Mouse (Mus musculus): ENCODE data around the gene Ssr1. TPM values are rescaled to one million over a fixed set of nuclear protein-coding genes. Genes with fewer than 3 reads are reported as not detected.

Ssr1 gene
- polyA plus RNA-seq, 1 experiment from 2014 or later: 85.8 TPM

- Histone ChIP-seq H3K27me3 (ENCODE audit: control insufficient read depth, insufficient read depth, low read length) (no peaks in the 10 kb centered on the region), H3K36me3 (ENCODE audit: control insufficient read depth, insufficient read depth, low read length) (no peaks in the 10 kb centered on the region), H3K4me1 (replicated peaks; ENCODE audit: control insufficient read depth, insufficient read depth) (no peaks in the 10 kb centered on the region), H3K4me3 (ENCODE audit: low read depth, low read length) (no peak overlapping the region), H3K4me2 (replicated peaks; ENCODE audit: low read depth) (no peak overlapping the region), H3K9me3 (ENCODE audit: control insufficient read depth, low read length) (no peaks in the 10 kb centered on the region), H3K27ac (replicated peaks) (no peak overlapping the region), H3K9ac (ENCODE audit: low read length) (no peak overlapping the region)
- peak; percentile 46 for DNase-seq (ENCODE audit: low spot score)
- ATAC-seq (ENCODE audit: low FRiP score, low TSS enrichment): peak; percentile 41; the same call in 1 of the 2 replicates
- WGBS: 34% methylated on average over 12 of the region's 12 CpGs
- TF ChIP-seq EP300 (optimal IDR thresholded peaks at IDR 0.05): no peak
- peak; percentile 16; the same call in 1 of the 2 replicates for TF ChIP-seq CTCF (IDR thresholded peaks at IDR 0.05; ENCODE audit: low read depth)
These were observed 27.0 kb downstream of the Ssr1 start for GRCm38 (mm10) chr13:37967052-37967437.

GRCm38 (mm10) chr13:37966256-37967051, 27.6 kb downstream of the Ssr1 start:
- no peaks in the 10 kb centered on the region for H3K27me3 ChIP-seq (ENCODE audit: control insufficient read depth, insufficient read depth, low read length)
- H3K9me3 ChIP-seq (ENCODE audit: control insufficient read depth, low read length): no peaks in the 10 kb centered on the region
- no peak overlapping the region for H3K27ac ChIP-seq (replicated peaks)
- no peak for DNase-seq (ENCODE audit: low spot score)
- H3K4me3 ChIP-seq (ENCODE audit: low read depth, low read length): no peak overlapping the region
- no peak; the same call in 1 of the 2 replicates for ATAC-seq (ENCODE audit: low FRiP score, low TSS enrichment)
- WGBS: 68% methylated on average over 15 of the region's 15 CpGs
- H3K4me2 ChIP-seq (replicated peaks; ENCODE audit: low read depth): no peak overlapping the region
- TF ChIP-seq CTCF (IDR thresholded peaks at IDR 0.05; ENCODE audit: low read depth): no peak
- no peak for TF ChIP-seq EP300 (optimal IDR thresholded peaks at IDR 0.05)
- no peaks in the 10 kb centered on the region for H3K36me3 ChIP-seq (ENCODE audit: control insufficient read depth, insufficient read depth, low read length)
- no peak overlapping the region for H3K9ac ChIP-seq (ENCODE audit: low read length)
- H3K4me1 ChIP-seq (replicated peaks; ENCODE audit: control insufficient read depth, insufficient read depth): no peaks in the 10 kb centered on the region

- no peaks in the 10 kb centered on the region for H3K36me3 ChIP-seq (ENCODE audit: control insufficient read depth, insufficient read depth, low read length)
- H3K27ac ChIP-seq (replicated peaks): no peak overlapping the region
- H3K9me3 ChIP-seq (ENCODE audit: control insufficient read depth, low read length): no peaks in the 10 kb centered on the region
- no peaks in the 10 kb centered on the region for H3K27me3 ChIP-seq (ENCODE audit: control insufficient read depth, insufficient read depth, low read length)
- H3K9ac ChIP-seq (ENCODE audit: low read length): no peak overlapping the region
- no peak for ATAC-seq (ENCODE audit: low FRiP score, low TSS enrichment)
- H3K4me2 ChIP-seq (replicated peaks; ENCODE audit: low read depth): no peak overlapping the region
- no peak for DNase-seq (ENCODE audit: low spot score)
- no peak overlapping the region for H3K4me3 ChIP-seq (ENCODE audit: low read depth, low read length)
- H3K4me1 ChIP-seq (replicated peaks; ENCODE audit: control insufficient read depth, insufficient read depth): no peaks in the 10 kb centered on the region
- TF ChIP-seq CTCF (IDR thresholded peaks at IDR 0.05; ENCODE audit: low read depth): peak; percentile 51
- no peak for TF ChIP-seq EP300 (optimal IDR thresholded peaks at IDR 0.05)
- 69% methylated on average over 17 of the region's 17 CpGs for WGBS
These were observed 28.7 kb downstream of the Ssr1 start for GRCm38 (mm10) chr13:37965126-37965914.

- Histone ChIP-seq H3K4me3 (ENCODE audit: low read depth, low read length) (peak overlapping the region; percentile 42), H3K9me3 (ENCODE audit: control insufficient read depth, low read length) (no peaks in the 10 kb centered on the region), H3K4me2 (replicated peaks; ENCODE audit: low read depth) (peak overlapping the region; percentile 63), H3K4me1 (replicated peaks; ENCODE audit: control insufficient read depth, insufficient read depth) (no peaks in the 10 kb centered on the region), H3K9ac (ENCODE audit: low read length) (peak overlapping the region; percentile 50; the same call in 1 of the 2 replicates), H3K36me3 (ENCODE audit: control insufficient read depth, insufficient read depth, low read length) (no peaks in the 10 kb centered on the region), H3K27ac (replicated peaks) (no peak overlapping the region), H3K27me3 (ENCODE audit: control insufficient read depth, insufficient read depth, low read length) (no peaks in the 10 kb centered on the region)
- ATAC-seq (ENCODE audit: low FRiP score, low TSS enrichment) (no peak), DNase-seq (ENCODE audit: low spot score) (no peak)
- WGBS: 56% methylated on average over 20 of the region's 20 CpGs
- TF ChIP-seq CTCF (IDR thresholded peaks at IDR 0.05; ENCODE audit: low read depth) (no peak), EP300 (optimal IDR thresholded peaks at IDR 0.05) (no peak)
These were observed 29.6 kb downstream of the Ssr1 start for GRCm38 (mm10) chr13:37964128-37965087.

- no peaks in the 10 kb centered on the region for H3K27me3 ChIP-seq (ENCODE audit: control insufficient read depth, insufficient read depth, low read length)
- WGBS: 3% methylated on average over 12 of the region's 12 CpGs
- peak overlapping the region; percentile 63 for H3K4me2 ChIP-seq (replicated peaks; ENCODE audit: low read depth)
- H3K36me3 ChIP-seq (ENCODE audit: control insufficient read depth, insufficient read depth, low read length): no peaks in the 10 kb centered on the region
- no peaks in the 10 kb centered on the region for H3K4me1 ChIP-seq (replicated peaks; ENCODE audit: control insufficient read depth, insufficient read depth)
- no peaks in the 10 kb centered on the region for H3K9me3 ChIP-seq (ENCODE audit: control insufficient read depth, low read length)
- TF ChIP-seq EP300 (optimal IDR thresholded peaks at IDR 0.05) (no peak), CTCF (IDR thresholded peaks at IDR 0.05; ENCODE audit: low read depth) (peak; percentile 93)
- DNase-seq (ENCODE audit: low spot score): peak; percentile 85
- peak overlapping the region; percentile 50 for H3K9ac ChIP-seq (ENCODE audit: low read length)
- peak overlapping the region; percentile 42 for H3K4me3 ChIP-seq (ENCODE audit: low read depth, low read length)
- no peak overlapping the region for H3K27ac ChIP-seq (replicated peaks)
- ATAC-seq (ENCODE audit: low FRiP score, low TSS enrichment): peak; percentile 72
These were observed 30.5 kb downstream of the Ssr1 start for GRCm38 (mm10) chr13:37963354-37964007.
